Mouse (Mus musculus) embryonic facial prominence, embryonic 10.5 days (tissue): Measurements from ENCODE around the gene Pde5a. TPM values are rescaled to one million over a fixed set of nuclear protein-coding genes. Genes with fewer than 3 reads are reported as not detected.

Experiments used
- DNase-seq: peaks from one replicate; pipeline ENCODE4 v3.0.0-alpha.2; 2017; ENCODE audit warnings: low spot score
- H3K27ac ChIP-seq: fragments of 300-500 bp; sonication (generic); replicated peaks from 2 replicates; pipeline ENCODE4 v1.5.1; 2016; ENCODE audit warnings: mild to moderate bottlenecking
- H3K27me3 ChIP-seq: fragments of 300-500 bp; sonication (generic); replicated peaks from 2 replicates; pipeline ENCODE4 v1.6.1; 2016; ENCODE audit warnings: low read depth, mild to moderate bottlenecking; ENCODE audit not compliant: poor library complexity, severe bottlenecking
- H3K36me3 ChIP-seq: fragments of 300-500 bp; sonication (generic); replicated peaks from 2 replicates; pipeline ENCODE4 v1.6.1; 2016; ENCODE audit warnings: mild to moderate bottlenecking, moderate library complexity
- H3K4me1 ChIP-seq: fragments of 300-500 bp; sonication (generic); 2 replicates; pipeline ENCODE4 v1.6.1; 2016
- H3K4me3 ChIP-seq: fragments of 300-500 bp; sonication (generic); 2 replicates; pipeline ENCODE4 v1.5.1; 2016; ENCODE audit warnings: mild to moderate bottlenecking, moderate library complexity
- H3K9me3 ChIP-seq: fragments of 300-500 bp; sonication (generic); 2 replicates; pipeline ENCODE4 v1.6.1; 2016; ENCODE audit warnings: mild to moderate bottlenecking
- WGBS: fragments of 180-500 bp; shearing (Covaris S2); methylation state at CpG from one replicate; pipeline ENCODE4 v1.1.7; 2016; 5-methylcytosine and 5-hydroxymethylcytosine counted together
- polyA plus RNA-seq: library from polyadenylated mRNA; unstranded; fragments of >200 nt; fragmentation: Nextera tagmentation; extraction: Ambion mirVana; gene quantifications from 2 replicates; pipeline ENCODE4 v1.2.1, GENCODE M21; 2016

The Pde5a gene
- polyA plus RNA-seq, 1 experiment from 2014 or later = 3.2 TPM

DNA sequence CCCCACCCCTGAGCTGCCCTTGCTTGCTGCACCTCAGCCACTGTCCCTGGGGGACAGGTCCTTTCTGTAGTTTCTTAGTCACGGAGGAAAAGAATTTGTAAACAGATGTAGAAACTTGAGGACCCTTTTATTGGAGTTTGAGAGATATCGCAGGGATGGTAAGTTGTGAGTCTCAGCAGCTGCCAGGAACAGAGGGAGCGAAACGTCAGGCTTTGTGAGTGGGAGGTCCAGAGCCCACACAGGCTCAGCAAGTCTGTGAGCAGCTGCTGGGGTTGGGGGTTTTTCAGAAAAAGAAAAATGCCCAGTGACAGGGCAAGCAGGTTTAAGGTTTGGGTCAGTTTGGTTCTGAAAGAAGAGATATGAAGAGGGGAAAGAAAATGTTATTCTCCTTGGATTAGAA lies 92.0 kb downstream of the Pde5a start:
- H3K27ac ChIP-seq = no peak overlapping the region
- 58% methylated on average over 4 of the region's 4 CpGs for WGBS
- H3K9me3 ChIP-seq = no peaks in the 10 kb centered on the region
- peaks cover 13% of the 10 kb centered on the region for H3K4me1 ChIP-seq
- no peak overlapping the region for H3K4me3 ChIP-seq
- no peak for DNase-seq
- H3K36me3 ChIP-seq = 0 out of 2 replicates have a peak, but pooled peaks cover 3% of the 10 kb centered on the region
- 0 out of 2 replicates have a peak, but pooled peaks cover 2% of the 10 kb centered on the region for H3K27me3 ChIP-seq

DNA sequence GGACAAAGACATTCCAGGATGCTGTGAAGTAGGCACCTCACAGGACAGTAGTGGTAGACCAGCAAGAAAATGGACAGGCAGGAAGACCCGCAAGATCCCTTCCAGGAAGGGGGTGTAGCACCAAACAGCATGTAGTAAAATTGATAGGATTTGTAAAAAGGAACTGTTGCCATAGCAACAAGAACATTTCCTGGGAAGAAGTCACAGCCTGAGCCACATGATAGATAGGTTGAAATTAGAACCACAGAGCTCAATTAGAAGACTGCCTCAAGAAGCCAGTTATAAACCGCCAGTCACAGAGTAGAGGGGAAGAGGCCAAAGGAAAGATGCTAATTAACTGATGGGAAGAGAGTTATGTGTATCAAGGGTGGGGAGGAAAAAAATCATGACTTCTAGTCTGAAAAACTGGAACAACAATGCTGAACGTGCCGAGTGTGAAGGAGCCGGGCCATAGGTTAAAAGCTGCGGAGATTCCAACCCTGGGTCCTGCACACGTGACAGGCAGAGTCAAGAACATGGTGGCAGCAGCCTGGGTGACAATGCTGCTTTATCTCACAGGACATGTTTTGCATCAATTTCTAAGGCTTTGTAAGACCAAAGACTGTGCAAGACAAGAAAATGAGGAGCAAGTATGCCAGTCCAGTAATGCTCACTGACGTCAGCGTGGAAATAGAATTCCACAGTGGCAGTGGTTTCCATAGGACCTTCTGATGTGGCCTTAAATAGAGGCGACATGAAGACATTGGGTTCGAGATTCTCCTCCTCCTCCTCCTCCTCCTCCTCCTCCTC lies 99.7 kb downstream of the Pde5a start:
- H3K36me3 ChIP-seq = no peaks in the 10 kb centered on the region
- no peak overlapping the region for H3K4me3 ChIP-seq
- 90% methylated on average over 11 of the region's 11 CpGs for WGBS
- no peak overlapping the region for H3K27ac ChIP-seq
- H3K4me1 ChIP-seq = no peaks in the 10 kb centered on the region
- no peak for DNase-seq
- H3K9me3 ChIP-seq = no peaks in the 10 kb centered on the region
- H3K27me3 ChIP-seq = no peaks in the 10 kb centered on the region

DNA sequence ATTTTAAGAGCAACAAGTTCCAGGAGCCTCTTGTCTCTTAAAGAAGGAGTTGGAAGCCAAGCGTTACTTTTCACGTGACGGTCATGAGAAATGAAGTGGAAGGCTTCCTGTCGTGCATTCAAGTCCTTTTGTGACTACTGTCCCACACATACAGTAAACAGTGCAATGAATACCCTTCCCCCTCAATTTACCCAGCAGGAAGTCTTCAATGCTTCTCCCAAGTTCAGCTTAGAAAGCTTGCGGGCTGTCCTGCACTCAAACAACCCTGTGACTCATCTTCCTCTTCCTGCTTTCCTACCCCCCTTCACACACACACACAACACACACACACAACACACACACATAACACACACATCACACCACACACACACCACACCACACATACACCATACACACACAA lies 105.8 kb downstream of the Pde5a start:
- H3K36me3 ChIP-seq = 0 out of 2 replicates have a peak, but pooled peaks cover 2% of the 10 kb centered on the region
- no peak overlapping the region for H3K27ac ChIP-seq
- DNase-seq = no peak
- H3K9me3 ChIP-seq = no peaks in the 10 kb centered on the region
- H3K4me3 ChIP-seq = no peak overlapping the region
- H3K4me1 ChIP-seq = no peaks in the 10 kb centered on the region
- no peaks in the 10 kb centered on the region for H3K27me3 ChIP-seq
- WGBS = 82% methylated on average over 5 of the region's 5 CpGs

DNA sequence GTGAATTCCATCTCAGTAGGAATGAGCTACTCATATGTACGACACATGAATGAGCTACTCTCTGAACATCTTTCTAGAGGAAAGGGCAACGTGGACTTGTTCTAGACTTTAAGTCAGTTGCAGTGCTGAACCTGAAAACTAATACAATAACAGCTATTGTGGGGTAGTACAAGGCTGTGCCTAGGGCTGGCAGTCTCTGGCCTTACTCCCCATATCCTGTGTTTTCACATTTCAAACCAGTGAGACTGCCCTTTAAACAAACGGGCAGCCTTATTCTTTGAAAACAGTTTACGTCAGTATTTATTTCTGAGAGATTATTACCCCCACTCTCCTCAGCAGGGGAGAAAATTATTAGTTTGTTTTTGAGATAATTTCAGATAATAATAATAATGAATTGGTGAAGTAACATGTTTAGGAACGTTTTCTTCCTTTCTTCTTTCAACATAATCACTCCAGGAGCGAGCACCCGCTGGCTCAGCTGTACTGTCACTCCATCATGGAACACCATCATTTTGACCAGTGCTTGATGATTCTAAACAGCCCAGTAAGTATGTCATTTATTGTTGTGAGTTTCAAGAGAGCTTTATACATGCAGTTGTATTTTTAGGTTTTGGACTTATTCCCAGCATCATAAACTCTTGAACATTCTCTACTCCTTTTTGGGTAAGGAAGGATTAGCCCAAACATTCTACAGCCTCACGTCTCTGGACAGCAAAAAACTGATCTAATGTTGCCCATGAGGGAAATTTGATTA lies 106.5 kb downstream of the Pde5a start:
- H3K4me1 ChIP-seq = no peaks in the 10 kb centered on the region
- H3K36me3 ChIP-seq = 0 out of 2 replicates have a peak, but pooled peaks cover 5% of the 10 kb centered on the region
- H3K27me3 ChIP-seq = no peaks in the 10 kb centered on the region
- H3K27ac ChIP-seq = no peak overlapping the region
- no peaks in the 10 kb centered on the region for H3K9me3 ChIP-seq
- WGBS = 85% methylated on average over 8 of the region's 8 CpGs
- DNase-seq = no peak
- H3K4me3 ChIP-seq = no peak overlapping the region

DNA sequence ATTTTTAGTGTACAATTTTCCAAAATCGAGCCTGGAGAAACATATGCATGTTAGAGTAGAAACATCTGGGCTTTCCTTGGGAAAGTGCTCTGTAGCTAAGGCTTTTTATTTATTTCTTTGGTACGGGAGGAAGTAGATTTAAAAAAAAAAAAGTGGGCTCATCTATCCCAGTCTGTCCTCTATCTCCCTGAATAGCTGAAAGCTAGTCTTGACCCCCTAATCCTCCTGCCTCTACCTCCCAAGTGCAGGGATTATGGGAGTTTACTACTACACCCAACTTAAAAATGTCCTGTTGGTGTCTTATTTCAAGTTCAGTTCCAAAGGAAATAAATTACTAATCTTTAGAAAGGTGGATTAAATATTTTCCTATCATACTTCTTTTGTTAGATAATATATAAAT lies 108.9 kb downstream of the Pde5a start:
- Histone ChIP-seq H3K4me3 (no peak overlapping the region), H3K36me3 (0 out of 2 replicates have a peak, but pooled peaks cover 5% of the 10 kb centered on the region), H3K27ac (no peak overlapping the region), H3K9me3 (no peaks in the 10 kb centered on the region), H3K27me3 (no peaks in the 10 kb centered on the region), H3K4me1 (no peaks in the 10 kb centered on the region)
- 75% methylated on average over 2 of the region's 2 CpGs for WGBS
- no peak for DNase-seq

DNA sequence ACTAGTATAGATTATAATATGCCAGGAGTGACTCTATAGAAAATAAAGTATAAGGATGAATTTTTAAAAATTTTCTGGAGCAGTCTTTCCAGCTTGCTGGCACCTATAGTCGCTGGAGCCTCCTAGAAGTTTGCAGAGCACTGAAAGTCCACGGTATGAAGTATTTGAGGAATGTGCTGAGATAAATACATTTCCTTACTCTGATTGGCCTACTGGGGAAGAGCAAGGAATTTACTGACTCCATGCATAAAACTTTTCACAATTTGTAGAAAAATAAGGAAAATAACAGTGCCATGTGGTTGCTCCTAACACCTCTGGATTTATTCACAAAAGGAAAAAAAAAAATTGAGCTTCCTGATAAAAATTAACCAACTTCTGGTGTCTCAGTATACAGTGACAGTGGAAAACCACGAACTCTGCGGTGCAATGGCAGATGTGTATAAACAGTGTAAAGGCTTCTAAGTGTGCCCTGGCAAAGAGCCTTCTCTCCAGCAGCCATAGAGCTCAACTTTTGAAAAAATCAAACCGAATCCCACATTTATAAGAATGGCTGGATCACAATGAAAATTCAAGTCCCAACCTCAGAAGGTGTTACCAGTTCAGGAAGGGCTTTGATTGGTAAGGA lies 119.8 kb downstream of the Pde5a start:
- H3K4me3 ChIP-seq = no peak overlapping the region
- H3K4me1 ChIP-seq = no peaks in the 10 kb centered on the region
- H3K9me3 ChIP-seq = peaks cover 9% of the 10 kb centered on the region; the same call in 1 of the 2 replicates
- 81% methylated on average over 5 of the region's 5 CpGs for WGBS
- DNase-seq = no peak
- H3K36me3 ChIP-seq = peaks cover 12% of the 10 kb centered on the region
- H3K27ac ChIP-seq = no peak overlapping the region
- H3K27me3 ChIP-seq = no peaks in the 10 kb centered on the region

DNA sequence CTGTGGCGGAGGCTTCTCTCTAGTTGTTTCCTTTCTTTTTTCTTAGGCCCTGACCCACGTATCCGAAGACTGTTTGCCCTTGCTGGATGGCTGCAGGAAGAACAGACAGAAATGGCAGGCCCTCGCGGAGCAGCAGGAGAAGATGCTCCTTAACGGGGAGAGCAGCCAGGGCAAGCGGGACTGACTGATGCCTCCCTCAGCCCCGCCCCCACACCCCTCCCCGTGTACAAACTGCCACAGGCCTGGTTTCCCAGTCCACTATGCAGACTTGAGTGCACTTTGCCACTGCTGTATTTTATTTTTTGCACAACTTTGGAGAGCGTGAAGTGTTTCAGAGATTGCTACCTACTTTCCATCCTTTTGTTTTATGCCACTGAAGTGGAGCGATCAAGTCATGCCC lies 126.4 kb downstream of the Pde5a start:
- no peaks in the 10 kb centered on the region for H3K9me3 ChIP-seq
- 42% methylated on average over 11 of the region's 11 CpGs for WGBS
- H3K4me3 ChIP-seq = no peak overlapping the region
- DNase-seq = no peak
- H3K27me3 ChIP-seq = no peaks in the 10 kb centered on the region
- H3K4me1 ChIP-seq = 0 out of 2 replicates have a peak, but pooled peaks cover 3% of the 10 kb centered on the region
- H3K27ac ChIP-seq = 0 out of 2 replicates have a peak overlapping the region, but pooled peaks have one; percentile 10
- no peaks in the 10 kb centered on the region for H3K36me3 ChIP-seq

DNA sequence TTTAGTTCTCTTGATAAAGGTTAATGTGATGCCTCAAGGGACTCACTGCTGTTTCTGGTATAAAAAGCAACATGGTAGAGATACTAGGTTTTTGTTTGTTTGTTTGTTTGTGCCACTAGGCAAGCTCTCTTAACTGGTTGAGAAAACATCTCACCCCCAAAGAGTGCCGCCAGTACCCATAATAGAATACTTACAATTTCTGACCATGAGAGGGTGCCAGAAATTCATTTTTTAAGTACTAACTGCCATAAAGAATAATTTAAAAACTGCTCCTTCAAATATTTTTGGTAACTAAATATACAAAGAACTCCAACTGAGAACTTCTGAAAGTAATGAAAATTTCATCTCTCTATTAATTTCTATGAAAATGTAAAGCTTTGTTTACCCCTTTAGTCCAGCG lies 131.1 kb downstream of the Pde5a start:
- Histone ChIP-seq H3K27ac (no peak overlapping the region), H3K27me3 (no peaks in the 10 kb centered on the region), H3K36me3 (no peaks in the 10 kb centered on the region), H3K4me1 (0 out of 2 replicates have a peak, but pooled peaks cover 3% of the 10 kb centered on the region), H3K4me3 (no peak overlapping the region), H3K9me3 (no peaks in the 10 kb centered on the region)
- DNase-seq = no peak
- WGBS = 84% methylated on average over 2 of the region's 2 CpGs

DNA sequence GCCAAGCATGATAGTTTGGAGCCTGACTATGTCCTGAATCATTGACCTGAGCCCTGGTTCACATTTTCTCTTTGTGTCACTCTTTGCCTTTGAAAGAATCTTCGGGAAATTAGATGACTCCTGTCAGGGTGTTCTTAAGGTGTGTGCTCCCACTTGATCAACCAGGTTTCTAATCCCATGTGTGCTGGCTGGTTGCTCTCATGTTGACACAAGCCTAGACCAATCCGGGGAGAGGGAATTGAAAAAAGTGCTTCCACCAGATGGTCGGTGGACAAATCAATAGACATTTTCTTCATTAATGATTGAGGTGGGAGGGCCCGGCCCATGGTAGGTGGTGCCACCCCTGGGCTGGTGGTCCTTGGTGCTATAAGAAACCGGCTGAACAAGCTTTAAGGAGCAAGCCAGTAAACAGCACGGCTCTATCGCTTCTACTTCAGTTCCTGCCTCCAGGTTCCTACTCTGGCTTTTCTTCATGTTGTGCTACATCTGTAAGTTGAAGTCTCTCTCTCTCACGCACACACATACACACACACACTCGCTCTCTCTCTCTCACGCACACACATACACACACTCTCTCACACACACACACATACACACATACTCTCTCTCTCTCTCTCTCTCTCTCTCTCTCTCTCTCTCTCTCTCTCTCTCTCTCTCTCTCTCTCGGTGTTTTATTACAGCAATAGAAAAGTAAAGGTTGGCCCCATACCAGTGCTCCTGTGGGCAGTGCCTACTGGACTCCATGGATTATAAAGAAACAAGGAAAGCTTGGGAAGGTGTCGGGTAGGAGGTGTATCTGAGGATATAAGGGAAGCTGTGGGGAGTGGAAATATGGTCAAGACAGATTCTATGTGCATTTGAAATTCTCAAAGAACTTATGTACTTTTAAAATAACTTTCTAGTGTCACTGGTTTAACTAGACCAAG lies 132.1 kb downstream of the Pde5a start:
- WGBS = 90% methylated on average over 12 of the region's 12 CpGs
- no peaks in the 10 kb centered on the region for H3K4me1 ChIP-seq
- H3K27me3 ChIP-seq = no peaks in the 10 kb centered on the region
- no peak for DNase-seq
- no peak overlapping the region for H3K27ac ChIP-seq
- no peaks in the 10 kb centered on the region for H3K9me3 ChIP-seq
- no peaks in the 10 kb centered on the region for H3K36me3 ChIP-seq
- no peak overlapping the region for H3K4me3 ChIP-seq

DNA sequence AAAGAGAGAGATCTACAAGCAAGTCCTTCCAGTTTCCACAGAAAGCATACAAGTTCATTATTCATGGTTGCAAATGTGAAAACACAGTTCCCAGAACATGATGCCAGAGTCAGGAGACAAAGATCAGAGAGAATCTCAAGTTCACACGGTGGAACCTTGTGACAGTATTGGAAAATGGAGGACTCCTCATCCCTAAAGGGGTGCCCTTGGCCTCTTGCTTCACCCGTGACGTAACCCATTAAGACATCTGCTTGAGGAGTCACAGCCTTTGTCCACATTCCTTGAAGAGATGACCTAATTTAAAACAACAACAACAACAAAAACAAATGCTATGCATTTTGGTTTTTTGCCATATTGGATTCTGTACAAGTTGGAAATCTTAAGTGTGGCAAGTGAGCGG lies 136.3 kb downstream of the Pde5a start:
- H3K4me1 ChIP-seq = no peaks in the 10 kb centered on the region
- WGBS = 88% methylated on average over 4 of the region's 4 CpGs
- DNase-seq = no peak
- no peaks in the 10 kb centered on the region for H3K36me3 ChIP-seq
- H3K9me3 ChIP-seq = no peaks in the 10 kb centered on the region
- H3K27me3 ChIP-seq = no peaks in the 10 kb centered on the region
- no peak overlapping the region for H3K4me3 ChIP-seq
- H3K27ac ChIP-seq = no peak overlapping the region

DNA sequence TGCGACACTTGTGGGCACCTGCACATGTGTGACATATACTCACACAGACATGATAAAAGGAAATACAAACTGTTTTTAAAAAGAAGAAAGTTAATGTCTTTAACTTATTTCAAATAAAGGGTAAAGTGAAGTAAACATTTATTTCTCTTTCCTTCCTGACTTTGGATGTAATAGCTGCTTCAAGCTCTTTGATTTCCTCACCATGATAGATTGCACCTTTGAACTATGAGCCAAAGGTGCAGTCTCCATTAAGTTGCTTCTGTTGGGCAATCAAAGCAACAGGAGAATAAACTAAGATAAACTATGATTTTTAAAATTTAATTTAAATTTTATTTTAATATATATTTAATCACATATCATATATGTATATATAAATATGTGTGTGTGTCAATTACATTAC lies 139.5 kb downstream of the Pde5a start:
- H3K27ac ChIP-seq = no peak overlapping the region
- no peak for DNase-seq
- no peaks in the 10 kb centered on the region for H3K4me1 ChIP-seq
- no peaks in the 10 kb centered on the region for H3K9me3 ChIP-seq
- no peak overlapping the region for H3K4me3 ChIP-seq
- no peaks in the 10 kb centered on the region for H3K36me3 ChIP-seq
- WGBS = 97% methylated on average over 1 of the region's 1 CpGs
- no peaks in the 10 kb centered on the region for H3K27me3 ChIP-seq

DNA sequence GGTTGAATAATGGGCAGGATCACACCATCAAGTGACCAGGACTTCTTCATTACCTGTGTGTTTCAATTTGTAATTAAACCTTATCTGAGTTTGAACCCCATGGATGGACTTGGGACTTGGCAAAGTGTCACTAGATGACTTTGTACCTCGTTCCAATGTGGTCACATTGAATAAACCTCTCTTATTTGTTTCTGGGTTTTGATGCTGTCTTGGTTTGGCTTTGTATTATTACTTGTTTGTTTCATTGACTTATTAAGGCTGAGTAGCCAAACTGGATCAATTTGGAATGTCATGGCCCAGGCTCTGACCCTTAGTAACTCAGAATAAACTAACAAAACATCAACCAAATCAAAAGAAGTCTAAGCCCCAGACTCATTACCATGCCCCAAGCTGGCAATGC lies 142.8 kb downstream of the Pde5a start:
- H3K27ac ChIP-seq = no peak overlapping the region
- no peak overlapping the region for H3K4me3 ChIP-seq
- WGBS = 81% methylated on average over 1 of the region's 1 CpGs
- no peaks in the 10 kb centered on the region for H3K27me3 ChIP-seq
- no peaks in the 10 kb centered on the region for H3K4me1 ChIP-seq
- H3K9me3 ChIP-seq = no peaks in the 10 kb centered on the region
- DNase-seq = no peak
- no peaks in the 10 kb centered on the region for H3K36me3 ChIP-seq
